Mouse (Mus musculus): Measurements from ENCODE around the gene Nr2f1. TPM values are rescaled to one million over a fixed set of nuclear protein-coding genes. Genes with fewer than 3 reads are reported as not detected.

Nr2f1 gene
- total RNA-seq, 2 experiments from 2014 or later, result 6.2 to 6.7 TPM

Other genes starting within 250 kb of the Nr2f1 start
- 1 to 10 TPM; 1.1 to 1.2 TPM for gene Pou5f2, start 174.9 kb downstream of the Nr2f1 start, total RNA-seq (2021)